Mouse (Mus musculus): ENCODE measurements around the gene Olfr1095.

Gene Olfr1095

DNA sequence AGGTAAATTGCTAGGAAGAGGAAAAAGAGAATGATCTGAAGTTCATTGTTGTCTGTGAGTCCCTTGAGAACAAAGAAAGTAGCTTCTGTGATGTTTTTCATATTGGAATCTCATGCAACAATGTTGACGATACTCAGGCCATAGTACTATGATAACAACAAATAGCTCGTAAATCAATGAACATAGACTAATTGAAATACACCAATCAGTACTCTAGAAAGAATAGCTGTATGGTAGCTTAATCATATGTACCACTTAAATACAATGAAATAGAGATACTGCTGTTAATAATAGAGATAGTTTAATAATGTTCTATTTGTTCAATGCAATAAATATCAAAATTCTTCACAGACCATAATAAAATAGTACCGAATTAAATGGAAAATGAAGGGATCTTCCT lies at the start of gene Olfr1095:
Gene Olfr1095 (minus strand): TSS at position 101 of the 400 bp plus-strand sequence.
- DNase-seq: no peak

DNA sequence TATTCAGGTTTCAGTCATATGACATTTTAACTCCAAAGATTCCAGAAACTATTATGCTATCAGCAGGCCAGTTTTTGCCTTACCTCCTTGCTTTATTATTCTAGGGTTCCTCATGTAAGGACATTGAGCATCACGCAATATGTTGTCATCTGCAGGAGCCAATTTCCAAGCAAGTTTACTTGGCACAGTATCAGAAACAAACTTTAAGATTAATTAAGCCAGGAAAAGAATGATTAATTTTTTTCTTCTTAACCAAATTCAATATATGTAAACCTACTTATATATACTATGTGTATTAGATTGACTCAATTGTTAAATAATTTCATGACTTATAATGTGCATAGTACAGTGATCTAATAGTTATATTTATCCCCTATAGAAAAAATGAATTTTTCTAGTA lies 40.6 kb upstream of the Olfr1095 start, which contains the start of gene Olfr1097:
Gene Olfr1097 (minus strand): TSS at position 101 of the 400 bp plus-strand sequence.
- no peak for DNase-seq

DNA sequence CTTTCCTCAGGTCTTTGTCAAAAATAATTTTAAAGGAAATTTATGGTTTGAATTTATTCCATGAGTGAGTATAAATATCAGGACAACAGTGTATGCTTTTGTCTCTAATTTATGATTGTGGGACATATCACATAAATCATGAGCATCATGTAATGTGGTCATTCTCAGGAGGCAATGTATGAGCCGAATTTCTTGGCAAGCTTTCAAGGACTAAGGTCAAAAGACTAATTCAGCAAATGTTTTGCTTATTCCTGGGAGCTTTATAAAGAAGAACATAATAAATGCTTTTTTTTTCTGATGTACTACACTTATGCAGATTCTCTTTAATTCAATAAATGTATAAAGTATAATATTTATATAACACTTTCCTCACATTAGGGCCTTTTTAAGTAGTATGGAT lies 23.2 kb upstream of the Olfr1095 start, which contains the start of gene Gm13723:
Gene Gm13723 (minus strand): TSS at position 101 of the 400 bp plus-strand sequence.
- DNase-seq: no peak

DNA sequence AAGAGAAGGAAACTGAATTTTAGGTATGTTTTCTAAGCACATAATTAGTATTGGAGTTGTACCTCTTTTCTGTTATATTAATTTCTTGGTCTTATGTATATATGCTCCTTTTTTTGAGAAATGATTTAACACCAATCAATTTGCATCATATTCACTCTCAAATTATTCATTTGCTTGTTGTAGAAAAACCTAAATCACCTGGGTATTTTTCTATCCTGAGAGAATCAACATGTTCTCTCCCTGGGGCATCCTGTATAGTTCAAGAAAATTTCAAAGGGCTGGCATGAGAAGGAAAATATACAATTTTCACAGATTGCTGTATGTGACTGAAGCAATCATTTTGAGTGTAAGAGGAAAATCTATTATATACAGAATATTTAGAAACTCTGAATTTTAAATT lies 27.1 kb downstream of the Olfr1095 start, which contains the start of gene Olfr1094:
Gene Olfr1094 (plus strand): TSS at position 301 of the 400 bp plus-strand sequence.
- no peak for DNase-seq

DNA sequence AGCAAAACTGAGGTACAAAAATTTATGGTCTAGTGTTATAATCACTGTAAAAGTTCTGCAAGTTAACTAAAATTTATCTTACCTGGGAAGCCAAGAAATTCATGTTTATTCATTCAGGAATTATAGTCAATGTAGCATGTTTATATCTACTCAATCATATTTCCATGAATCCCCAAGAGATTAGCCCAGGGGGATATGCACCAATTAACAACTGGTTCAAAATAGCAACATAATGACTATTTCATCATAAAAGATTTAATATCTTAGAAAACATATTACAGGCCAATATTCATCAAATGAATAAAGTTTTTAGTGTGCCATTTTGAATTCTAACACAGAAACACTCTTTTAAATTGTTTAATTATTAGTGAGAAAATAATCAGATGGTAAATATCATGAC lies 41.6 kb downstream of the Olfr1095 start, which contains the start of gene Olfr141:
Gene Olfr141 (minus strand): TSS at position 101 of the 400 bp plus-strand sequence.
- no peak for DNase-seq

All from lung, postnatal 10 days (tissue).